Mouse (Mus musculus) liver, embryonic 13.5 days (tissue): ENCODE results near the gene Tph2. TPM values are rescaled to one million over a fixed set of nuclear protein-coding genes. Genes with fewer than 3 reads are reported as not detected.

Experiments
- ATAC-seq: fragments of 200-750 bp; cut with Nextera tagmentation; 2 replicates; pipeline ENCODE4 v1.8.0; 2017; ENCODE audit warnings: low read depth, mild to moderate bottlenecking, moderate number of reproducible peaks, moderate library complexity
- DNase-seq: peaks from one replicate; pipeline ENCODE4 v3.0.0; 2022
- H3K27ac ChIP-seq: fragments of 300-500 bp; sonication (generic); 2 replicates; pipeline ENCODE4 v1.5.1; 2015; ENCODE audit warnings: moderate library complexity, mild to moderate bottlenecking, inconsistent platforms
- H3K27me3 ChIP-seq: fragments of 300-500 bp; sonication (generic); 2 replicates; pipeline ENCODE4 v1.6.1; 2015; ENCODE audit warnings: mild to moderate bottlenecking, inconsistent platforms
- H3K36me3 ChIP-seq: fragments of 300-500 bp; sonication (generic); 2 replicates; pipeline ENCODE4 v1.6.1; 2015; ENCODE audit warnings: mild to moderate bottlenecking, inconsistent platforms
- H3K4me1 ChIP-seq: fragments of 300-500 bp; sonication (generic); replicated peaks from 2 replicates; pipeline ENCODE4 v1.6.1; 2015; ENCODE audit warnings: inconsistent platforms
- H3K4me2 ChIP-seq: fragments of 300-500 bp; sonication (generic); 2 replicates; pipeline ENCODE4 v1.6.1; 2015; ENCODE audit warnings: inconsistent platforms, mild to moderate bottlenecking, moderate library complexity
- H3K4me3 ChIP-seq: fragments of 300-500 bp; sonication (generic); replicated peaks from 2 replicates; pipeline ENCODE4 v1.5.1; 2015; ENCODE audit warnings: mild to moderate bottlenecking, inconsistent platforms
- H3K9ac ChIP-seq: fragments of 300-500 bp; sonication (generic); 2 replicates; pipeline ENCODE4 v1.6.1; 2015; ENCODE audit warnings: mild to moderate bottlenecking, inconsistent platforms
- H3K9me3 ChIP-seq: fragments of 300-500 bp; sonication (generic); replicated peaks from 2 replicates; pipeline ENCODE4 v1.6.1; 2016; ENCODE audit warnings: inconsistent platforms
- WGBS: fragments of 180-500 bp; shearing (Covaris S2); methylation state at CpG from one replicate; pipeline ENCODE4 v1.1.7; 2015; ENCODE audit not compliant: insufficient replicate concordance; 5-methylcytosine and 5-hydroxymethylcytosine counted together
- polyA plus RNA-seq: library from polyadenylated mRNA; unstranded; fragments of >200 nt; fragmentation: Nextera tagmentation; extraction: Ambion mirVana; gene quantifications from 2 replicates; pipeline ENCODE4 v1.2.1, GENCODE M21; 2015

Tph2 gene
- polyA plus RNA-seq, 1 experiment from 2014 or later: not detected

GRCm38 (mm10) chr10:115061498-115061897, 123.3 kb downstream of the Tph2 start:
- H3K27me3 ChIP-seq: no peaks in the 10 kb centered on the region
- 44% methylated on average over 2 of the region's 2 CpGs for WGBS
- no peak overlapping the region for H3K9ac ChIP-seq
- 0 out of 2 replicates have a peak, but pooled peaks cover 5% of the 10 kb centered on the region for H3K9me3 ChIP-seq
- no peak overlapping the region for H3K4me2 ChIP-seq
- ATAC-seq: no peak
- no peak overlapping the region for H3K4me3 ChIP-seq
- no peaks in the 10 kb centered on the region for H3K4me1 ChIP-seq
- H3K36me3 ChIP-seq: no peaks in the 10 kb centered on the region
- H3K27ac ChIP-seq: no peak overlapping the region
- no peak for DNase-seq

GRCm38 (mm10) chr10:115060759-115061158, 124.1 kb downstream of the Tph2 start:
- no peaks in the 10 kb centered on the region for H3K27me3 ChIP-seq
- no peaks in the 10 kb centered on the region for H3K36me3 ChIP-seq
- no peak overlapping the region for H3K27ac ChIP-seq
- WGBS: 32% methylated on average over 7 of the region's 7 CpGs
- DNase-seq (no peak), ATAC-seq (no peak)
- no peak overlapping the region for H3K4me2 ChIP-seq
- no peak overlapping the region for H3K4me3 ChIP-seq
- H3K9ac ChIP-seq: no peak overlapping the region
- H3K4me1 ChIP-seq: no peaks in the 10 kb centered on the region
- H3K9me3 ChIP-seq: 0 out of 2 replicates have a peak, but pooled peaks cover 5% of the 10 kb centered on the region

GRCm38 (mm10) chr10:115051602-115052001, 133.2 kb downstream of the Tph2 start:
- 24% methylated on average over 4 of the region's 4 CpGs for WGBS
- no peak for DNase-seq

GRCm38 (mm10) chr10:115050674-115051073, 134.1 kb downstream of the Tph2 start:
- WGBS: 75% methylated on average over 12 of the region's 12 CpGs
- Histone ChIP-seq H3K4me2 (no peak overlapping the region), H3K9ac (no peak overlapping the region), H3K4me1 (no peaks in the 10 kb centered on the region), H3K27ac (no peak overlapping the region), H3K9me3 (peaks cover 14% of the 10 kb centered on the region), H3K36me3 (no peaks in the 10 kb centered on the region), H3K4me3 (no peak overlapping the region), H3K27me3 (no peaks in the 10 kb centered on the region)
- no peak for DNase-seq
- no peak for ATAC-seq

More at GRCm38 (mm10) chr10:115051602-115052001, 133.2 kb downstream of the Tph2 start:
- Histone ChIP-seq H3K4me2 (no peak overlapping the region), H3K36me3 (no peaks in the 10 kb centered on the region), H3K27ac (no peak overlapping the region), H3K27me3 (no peaks in the 10 kb centered on the region), H3K4me1 (no peaks in the 10 kb centered on the region), H3K4me3 (no peak overlapping the region), H3K9me3 (peaks cover 14% of the 10 kb centered on the region), H3K9ac (no peak overlapping the region)
- ATAC-seq: no peak

- Histone ChIP-seq H3K27me3 (no peaks in the 10 kb centered on the region), H3K9ac (no peak overlapping the region), H3K36me3 (no peaks in the 10 kb centered on the region), H3K9me3 (peaks cover 11% of the 10 kb centered on the region), H3K4me1 (no peaks in the 10 kb centered on the region), H3K4me2 (no peak overlapping the region), H3K27ac (no peak overlapping the region), H3K4me3 (no peak overlapping the region)
- no peak for ATAC-seq
- WGBS: 65% methylated on average over 8 of the region's 8 CpGs
- DNase-seq: no peak
Observed at GRCm38 (mm10) chr10:115050178-115050577, 134.6 kb downstream of the Tph2 start.

GRCm38 (mm10) chr10:115048565-115048964, 136.3 kb downstream of the Tph2 start:
- Histone ChIP-seq H3K36me3 (no peaks in the 10 kb centered on the region), H3K9me3 (peaks cover 7% of the 10 kb centered on the region; the same call in 1 of the 2 replicates), H3K4me3 (no peak overlapping the region), H3K4me1 (no peaks in the 10 kb centered on the region), H3K27ac (no peak overlapping the region), H3K27me3 (no peaks in the 10 kb centered on the region), H3K4me2 (no peak overlapping the region), H3K9ac (no peak overlapping the region)
- ATAC-seq: no peak
- no peak for DNase-seq
- WGBS: 68% methylated on average over 2 of the region's 2 CpGs

GRCm38 (mm10) chr10:115035748-115036147, 149.1 kb downstream of the Tph2 start:
- no peak overlapping the region for H3K4me2 ChIP-seq
- WGBS: 67% methylated on average over 9 of the region's 9 CpGs
- no peaks in the 10 kb centered on the region; the same call in 1 of the 2 replicates for H3K9me3 ChIP-seq
- no peaks in the 10 kb centered on the region for H3K36me3 ChIP-seq
- no peak overlapping the region for H3K9ac ChIP-seq
- H3K4me3 ChIP-seq: no peak overlapping the region
- no peaks in the 10 kb centered on the region for H3K4me1 ChIP-seq
- DNase-seq: no peak
- H3K27me3 ChIP-seq: no peaks in the 10 kb centered on the region
- H3K27ac ChIP-seq: no peak overlapping the region
- ATAC-seq: no peak

Other genes starting within 250 kb of the Tph2 start
- gene Tbc1d15, start 66.4 kb upstream of the Tph2 start, polyA plus RNA-seq: 36.1 and 40.0 TPM in 2 replicates
- gene Rab21, start 130.6 kb upstream of the Tph2 start, polyA plus RNA-seq: 2.4 and 2.7 TPM in 2 replicates
- gene Tmem19, start 177.5 kb upstream of the Tph2 start, polyA plus RNA-seq: 10.2 and 13.4 TPM in 2 replicates
- 7.0 and 9.0 TPM in 2 replicates for gene Thap2, start 199.4 kb upstream of the Tph2 start, polyA plus RNA-seq
- gene Zfc3h1, start 199.9 kb upstream of the Tph2 start, polyA plus RNA-seq: 6.6 and 7.9 TPM in 2 replicates